Mouse (Mus musculus) bone marrow macrophage, adult 2 months (primary cell): ENCODE results near the gene Haao. TPM values are rescaled to one million over a fixed set of nuclear protein-coding genes. Genes with fewer than 3 reads are reported as not detected.

ENCODE experiments used
- H3K27ac ChIP-seq: 2 replicates; pipeline ENCODE4 v1.5.1; 2012; ENCODE audit warnings: low read depth, low read length; ENCODE audit not compliant: insufficient read depth
- H3K4me1 ChIP-seq: 2 replicates; pipeline ENCODE4 v1.6.1; 2012; ENCODE audit warnings: low read length; ENCODE audit not compliant: control insufficient read depth, insufficient read depth
- H3K4me3 ChIP-seq: 2 replicates; pipeline ENCODE4 v1.5.1; 2012; ENCODE audit warnings: mild to moderate bottlenecking, low read length, moderate library complexity; ENCODE audit not compliant: insufficient read depth
- CTCF ChIP-seq: IDR thresholded peaks from 2 replicates; pipeline ENCODE4 v1.5.1; 2012; ENCODE audit warnings: low read depth, mild to moderate bottlenecking, low read length, moderate library complexity
- POLR2A ChIP-seq: IDR thresholded peaks from 2 replicates; pipeline ENCODE4 v1.6.1; 2012; ENCODE audit warnings: mild to moderate bottlenecking, low read depth, low read length, borderline replicate concordance
- polyA plus RNA-seq: library from polyadenylated mRNA; stranded (reverse); fragments of >200 nt; gene quantifications from 2 replicates; pipeline ENCODE4 v1.2.4, GENCODE M21; 2012; ENCODE audit not compliant: missing spikeins, insufficient read depth, insufficient read length

Haao gene
- polyA plus RNA-seq, 1 experiment, result 1.6 TPM

- Histone ChIP-seq H3K27ac (no peak overlapping the region), H3K4me1 (no peaks in the 10 kb centered on the region), H3K4me3 (no peak overlapping the region)
- TF ChIP-seq POLR2A (no peak), CTCF (no peak)
Observed at GRCm38 (mm10) chr17:83820701-83821100, 27.1 kb downstream of the Haao start.

- Histone ChIP-seq H3K4me3 (no peak overlapping the region), H3K4me1 (no peaks in the 10 kb centered on the region), H3K27ac (no peak overlapping the region)
- TF ChIP-seq CTCF (no peak), POLR2A (no peak)
Observed at GRCm38 (mm10) chr17:83819503-83819902, 28.3 kb downstream of the Haao start.

- Histone ChIP-seq H3K4me1 (peaks cover 8% of the 10 kb centered on the region), H3K4me3 (no peak overlapping the region), H3K27ac (no peak overlapping the region)
- TF ChIP-seq CTCF, result no peak
- TF ChIP-seq POLR2A, result no peak
Observed at GRCm38 (mm10) chr17:83816996-83817395, 30.8 kb downstream of the Haao start.

DNA sequence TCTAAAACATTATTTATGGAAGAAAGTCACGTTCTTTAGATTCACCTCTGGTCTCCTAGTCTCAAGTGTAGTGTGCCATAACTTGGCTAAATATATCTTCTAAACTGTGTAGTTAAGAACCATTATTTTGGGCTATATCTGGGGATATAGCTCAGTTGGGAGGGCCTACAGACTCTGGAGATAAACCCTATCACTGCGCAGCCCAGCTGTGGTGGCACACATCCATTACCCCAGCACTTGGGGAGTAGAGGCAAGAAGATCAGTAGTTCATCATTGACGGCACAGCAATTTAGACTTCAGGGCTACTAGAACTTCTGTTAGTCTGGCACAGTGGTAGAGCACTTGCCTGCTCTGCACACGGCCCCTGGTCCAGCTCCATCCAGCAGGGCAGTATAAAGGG, 34.7 kb downstream of the Haao start:
- H3K27ac ChIP-seq, result no peak overlapping the region
- TF ChIP-seq POLR2A (no peak), CTCF (no peak)
- H3K4me3 ChIP-seq, result no peak overlapping the region
- H3K4me1 ChIP-seq, result peaks cover 8% of the 10 kb centered on the region

GRCm38 (mm10) chr17:83812200-83812944, 35.4 kb downstream of the Haao start:
- no peak overlapping the region for H3K4me3 ChIP-seq

DNA sequence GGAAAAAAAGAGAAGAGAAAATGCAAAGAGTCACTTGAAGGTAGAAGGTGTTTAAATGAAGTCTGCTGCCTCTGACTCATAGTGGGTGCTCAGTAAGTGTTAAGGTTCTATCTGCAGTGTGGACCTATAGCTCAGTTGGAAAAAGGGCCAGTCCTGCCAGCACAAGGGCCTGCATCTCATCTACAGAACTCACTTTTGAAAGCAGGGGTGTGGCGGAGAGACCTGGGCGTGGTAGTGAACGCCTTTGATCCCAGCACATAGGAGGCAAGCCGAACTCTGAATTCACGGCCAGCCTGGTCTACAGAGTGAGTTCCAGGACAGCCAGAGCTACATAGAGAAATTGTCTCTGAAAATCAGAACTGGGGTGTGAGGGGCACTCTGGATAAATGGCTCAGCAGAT, 37.5 kb downstream of the Haao start:
- Histone ChIP-seq H3K27ac (no peak overlapping the region), H3K4me3 (no peak overlapping the region), H3K4me1 (peaks cover 8% of the 10 kb centered on the region)
- TF ChIP-seq CTCF, result no peak
- TF ChIP-seq POLR2A, result no peak

More at GRCm38 (mm10) chr17:83812200-83812944, 35.4 kb downstream of the Haao start:
- H3K27ac ChIP-seq, result no peak overlapping the region
- TF ChIP-seq POLR2A (no peak), CTCF (no peak)
- peaks cover 8% of the 10 kb centered on the region for H3K4me1 ChIP-seq

DNA sequence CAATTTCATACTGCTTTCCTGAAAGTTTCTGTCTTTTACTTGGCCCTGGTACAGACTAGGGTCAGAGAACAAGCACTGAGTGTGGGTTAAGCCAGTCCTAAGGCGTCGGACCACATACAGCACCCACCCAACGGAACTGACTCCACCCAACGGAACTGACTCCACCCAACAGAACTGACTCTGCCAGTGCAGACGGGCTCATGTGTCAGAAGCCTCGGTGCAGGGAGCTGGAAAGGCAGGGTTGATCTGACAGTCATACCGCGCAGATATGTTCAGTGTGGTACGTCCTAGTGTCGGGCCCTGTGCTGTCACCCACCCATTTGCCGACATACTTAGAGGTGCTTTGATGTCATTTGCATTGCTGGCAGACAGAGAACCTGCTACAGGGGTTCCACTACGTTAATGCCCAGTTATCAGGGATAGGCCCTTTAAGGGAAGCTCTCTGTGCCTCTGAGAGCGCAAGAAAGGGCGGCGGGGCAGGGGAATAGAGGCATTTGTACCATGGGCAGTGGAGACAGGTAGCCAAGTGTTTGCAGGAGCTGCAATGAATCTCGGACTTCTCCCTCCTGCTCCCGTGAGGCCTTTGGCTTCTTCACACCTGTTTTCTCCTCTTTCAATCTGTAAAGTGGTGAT, 38.5 kb downstream of the Haao start:
- TF ChIP-seq POLR2A, result no peak
- TF ChIP-seq CTCF, result no peak
- no peak overlapping the region for H3K4me3 ChIP-seq
- H3K4me1 ChIP-seq, result peaks cover 8% of the 10 kb centered on the region
- no peak overlapping the region for H3K27ac ChIP-seq

DNA sequence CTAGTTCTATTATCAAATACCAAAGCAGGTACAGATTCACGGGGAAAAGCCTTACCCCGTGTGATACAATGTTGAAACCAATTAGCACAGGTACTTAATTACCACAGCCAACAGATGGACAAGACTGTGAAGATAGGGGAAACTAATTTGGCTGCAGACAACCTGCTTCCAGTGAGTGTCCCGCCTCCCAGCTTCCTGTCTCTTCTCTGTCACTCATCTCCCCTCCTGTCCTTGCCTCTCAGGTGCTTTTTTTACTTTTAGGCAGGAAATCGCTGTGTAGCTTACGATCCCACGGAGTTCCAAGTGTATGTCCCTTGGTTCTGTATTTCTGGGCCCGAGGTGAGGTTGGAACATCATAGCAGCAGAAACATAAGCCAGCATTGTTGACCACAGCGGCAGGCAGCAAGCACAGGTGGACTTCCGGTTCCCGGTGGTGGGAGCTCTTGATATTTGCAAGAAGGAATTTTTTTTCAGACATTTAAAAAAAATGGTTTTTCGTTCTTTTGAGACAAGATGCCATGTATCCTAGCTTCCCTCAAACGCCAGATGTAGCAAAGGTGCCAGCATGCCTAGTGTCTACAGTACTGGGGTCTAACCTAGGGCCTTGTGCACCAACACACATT, 39.2 kb downstream of the Haao start:
- no peak overlapping the region for H3K27ac ChIP-seq
- no peak overlapping the region for H3K4me3 ChIP-seq
- TF ChIP-seq CTCF (no peak), POLR2A (no peak)
- H3K4me1 ChIP-seq, result peaks cover 8% of the 10 kb centered on the region

GRCm38 (mm10) chr17:83807778-83808398, 39.9 kb downstream of the Haao start:
- Histone ChIP-seq H3K4me1 (peaks cover 8% of the 10 kb centered on the region), H3K27ac (no peak overlapping the region), H3K4me3 (no peak overlapping the region)
- peak; percentile 81 for TF ChIP-seq CTCF
- no peak for TF ChIP-seq POLR2A
